Mouse (Mus musculus) left cerebral cortex, adult 2 months (tissue): ENCODE data around the gene Fnbp1. TPM values are rescaled to one million over a fixed set of nuclear protein-coding genes. Genes with fewer than 3 reads are reported as not detected.
"Not testable (repeated sequence)": the region's sequence is repeated elsewhere in the genome, so short reads cannot be mapped to it uniquely, and the experiment has no call there.

ENCODE experiments used
- DNase-seq, 2 experiments: peaks; one replicate each; pipeline ENCODE4 v3.0.0; 2021 to 2022; ENCODE audit warnings: low spot score in 2 of 2, mixed read lengths in 1 of 2; ENCODE audit errors: extremely low spot score in 1 of 2
- H3K27ac ChIP-seq: fragments of 200-600 bp; 2 replicates; pipeline ENCODE4 v1.8.1; 2022
- H3K4me3 ChIP-seq: fragments of 200-600 bp; 2 replicates; pipeline ENCODE4 v1.8.1; 2022
- CTCF ChIP-seq: fragments of 200-600 bp; IDR thresholded peaks from 2 replicates; pipeline ENCODE4 v1.8.1; 2022; ENCODE audit warnings: antibody characterized with exemption, mild to moderate bottlenecking, moderate library complexity
- intact Hi-C: fragments of 180-260 bp; cut with DNase I; formaldehyde crosslinking; loops from one replicate; pipeline ENCODE4 v1.15.1; 2025
- long read RNA-seq, 2 experiments: library from polyadenylated mRNA; stranded (forward); transcript quantifications; one replicate each; pipeline ENCODE4 v2.0.0; 2021; ENCODE audit warnings: borderline mapping rate in 2 of 2
- total RNA-seq, 2 experiments: library from RNA; stranded (reverse); gene quantifications; 2 replicates each; pipeline ENCODE4 v1.2.3; 2021

Fnbp1 gene
- 100 to 1,000 TPM in 1 of 2 experiments, 10 to 100 TPM in 1; 85.8 to 101 TPM for total RNA-seq
- long read RNA-seq, experiment 1, full-length matches to known transcripts, result 3 of 42 reads
- long read RNA-seq, experiment 1, partial matches to known transcripts, result 13 of 42 reads
- long read RNA-seq, experiment 1, other reads (novel, unspliced or antisense), result 26 of 42 reads
- long read RNA-seq, experiment 2, partial matches to known transcripts, result 15 of 49 reads
- long read RNA-seq, experiment 2, other reads (novel, unspliced or antisense), result 34 of 49 reads

GRCm38 (mm10) chr2:31141867-31142454 lies at the start of gene Fnbp1:
Fnbp1 (minus strand) TSS chr2:31142008.
- DNase-seq, result peak; percentile 86 to 89
- Histone ChIP-seq H3K27ac (peak within 1 kb of the TSS; percentile 97), H3K4me3 (peak within 1 kb of the TSS; percentile 96)
- intact Hi-C loops, result loop anchor here (2.0 kb wide), 1 partner anchor 117 kb away; no protein-coding TSS in a partner anchor
- no peak; the same call in none of the 2 replicates for TF ChIP-seq CTCF

- intact Hi-C loops, result no loop called here
- H3K27ac ChIP-seq, result no peak overlapping the region
- no peak overlapping the region for H3K4me3 ChIP-seq
- DNase-seq, result no peak
- no peak for TF ChIP-seq CTCF
Measured at GRCm38 (mm10) chr2:31189654-31190053, 47.8 kb upstream of the Fnbp1 start.

GRCm38 (mm10) chr2:31188691-31189090 lies 46.9 kb upstream of the Fnbp1 start:
- no peak for TF ChIP-seq CTCF
- DNase-seq, result no peak
- intact Hi-C loops, result no loop called here
- H3K4me3 ChIP-seq, result no peak overlapping the region
- no peak overlapping the region for H3K27ac ChIP-seq

- no peak overlapping the region for H3K27ac ChIP-seq
- TF ChIP-seq CTCF, result peak; percentile 46
- no peak overlapping the region for H3K4me3 ChIP-seq
- DNase-seq, result no peak
- intact Hi-C loops, result no loop called here
Measured at GRCm38 (mm10) chr2:31183830-31184229, 42.0 kb upstream of the Fnbp1 start.

GRCm38 (mm10) chr2:31182786-31183330 lies 41.0 kb upstream of the Fnbp1 start:
- no peak overlapping the region for H3K4me3 ChIP-seq
- DNase-seq, result no peak
- H3K27ac ChIP-seq, result no peak overlapping the region
- TF ChIP-seq CTCF, result no peak
- intact Hi-C loops, result no loop called here

GRCm38 (mm10) chr2:31180081-31180551 lies 38.3 kb upstream of the Fnbp1 start:
- no peak overlapping the region for H3K4me3 ChIP-seq
- intact Hi-C loops, result no loop called here
- DNase-seq, result no peak
- no peak overlapping the region for H3K27ac ChIP-seq
- no peak for TF ChIP-seq CTCF

- TF ChIP-seq CTCF, result no peak
- H3K27ac ChIP-seq, result no peak overlapping the region
- intact Hi-C loops, result no loop called here
- no peak overlapping the region for H3K4me3 ChIP-seq
- no peak for DNase-seq
Measured at GRCm38 (mm10) chr2:31179471-31179870, 37.7 kb upstream of the Fnbp1 start.

- DNase-seq, intact Hi-C loops, H3K27ac ChIP-seq, H3K4me3 ChIP-seq: not testable (repeated sequence)
- peak; percentile 54 for TF ChIP-seq CTCF
Measured at GRCm38 (mm10) chr2:31178593-31178992, 36.8 kb upstream of the Fnbp1 start.

GRCm38 (mm10) chr2:31173290-31173689 lies 31.5 kb upstream of the Fnbp1 start:
- peak; percentile 32 for TF ChIP-seq CTCF
- H3K27ac ChIP-seq, result no peak overlapping the region
- no peak overlapping the region for H3K4me3 ChIP-seq
- DNase-seq, result no peak
- intact Hi-C loops, result no loop called here

- peak; percentile 32 for TF ChIP-seq CTCF
- intact Hi-C loops, result no loop called here
- no peak overlapping the region for H3K27ac ChIP-seq
- H3K4me3 ChIP-seq, result no peak overlapping the region
- DNase-seq, result no peak
Measured at GRCm38 (mm10) chr2:31172536-31172935, 30.7 kb upstream of the Fnbp1 start.

GRCm38 (mm10) chr2:31172001-31172400 lies 30.2 kb upstream of the Fnbp1 start:
- H3K4me3 ChIP-seq, result no peak overlapping the region
- H3K27ac ChIP-seq, result peak overlapping the region; percentile 54; the same call in 1 of the 2 replicates
- intact Hi-C loops, result no loop called here
- no peak for DNase-seq
- TF ChIP-seq CTCF, result no peak

GRCm38 (mm10) chr2:31170164-31170563 lies 28.4 kb upstream of the Fnbp1 start:
- Histone ChIP-seq H3K4me3 (no peak overlapping the region), H3K27ac (no peak overlapping the region)
- no peak for DNase-seq
- intact Hi-C loops, result no loop called here
- no peak for TF ChIP-seq CTCF
